Mouse (Mus musculus) testis, postnatal 14 days (tissue): ENCODE data around the gene Prkcb.

Source experiments
- DNase-seq: peaks from one replicate; pipeline ENCODE4 v3.0.0; 2021; ENCODE audit warnings: low spot score

Prkcb gene

GRCm38 (mm10) chr7:122290165-122290564 is 1.6 kb downstream of the Prkcb start:
- no peak for DNase-seq

GRCm38 (mm10) chr7:122290771-122291170 is 2.2 kb downstream of the Prkcb start:
- no peak for DNase-seq

- DNase-seq, result no peak
These were observed 3.6 kb downstream of the Prkcb start for GRCm38 (mm10) chr7:122292151-122292550.

GRCm38 (mm10) chr7:122294111-122294510 is 5.6 kb downstream of the Prkcb start:
- DNase-seq, result no peak

- DNase-seq, result no peak
These were observed 6.8 kb downstream of the Prkcb start for GRCm38 (mm10) chr7:122295363-122295762.

- no peak for DNase-seq
These were observed 7.8 kb downstream of the Prkcb start for GRCm38 (mm10) chr7:122296331-122296730.

- no peak for DNase-seq
These were observed 8.3 kb downstream of the Prkcb start for GRCm38 (mm10) chr7:122296805-122297204.

GRCm38 (mm10) chr7:122297627-122298026 is 9.1 kb downstream of the Prkcb start:
- DNase-seq, result no peak

GRCm38 (mm10) chr7:122298715-122299114 is 10.2 kb downstream of the Prkcb start:
- DNase-seq, result no peak

GRCm38 (mm10) chr7:122300538-122300937 is 12.0 kb downstream of the Prkcb start:
- DNase-seq, result no peak

GRCm38 (mm10) chr7:122302538-122302937 is 14.0 kb downstream of the Prkcb start:
- DNase-seq, result no peak

- no peak for DNase-seq
These were observed 15.4 kb downstream of the Prkcb start for GRCm38 (mm10) chr7:122303988-122304387.

- no peak for DNase-seq
These were observed 16.0 kb downstream of the Prkcb start for GRCm38 (mm10) chr7:122304521-122304920.

- no peak for DNase-seq
These were observed 18.7 kb downstream of the Prkcb start for GRCm38 (mm10) chr7:122307241-122307640.

GRCm38 (mm10) chr7:122308661-122309060 is 20.1 kb downstream of the Prkcb start:
- DNase-seq, result no peak

- no peak for DNase-seq
These were observed 21.6 kb downstream of the Prkcb start for GRCm38 (mm10) chr7:122309909-122310725.

- no peak for DNase-seq
These were observed 22.1 kb downstream of the Prkcb start for GRCm38 (mm10) chr7:122310726-122311018.

GRCm38 (mm10) chr7:122313690-122314477 is 25.3 kb downstream of the Prkcb start:
- DNase-seq, result no peak

GRCm38 (mm10) chr7:122315720-122316331 is 27.3 kb downstream of the Prkcb start:
- no peak for DNase-seq

GRCm38 (mm10) chr7:122316681-122317080 is 28.1 kb downstream of the Prkcb start:
- DNase-seq, result no peak

- DNase-seq, result no peak
These were observed 28.9 kb downstream of the Prkcb start for GRCm38 (mm10) chr7:122317485-122317884.

GRCm38 (mm10) chr7:122319566-122319965 is 31.0 kb downstream of the Prkcb start:
- DNase-seq, result peak; percentile 38
